Mouse (Mus musculus): ENCODE results near the gene Clgn. TPM values are rescaled to one million over a fixed set of nuclear protein-coding genes. Genes with fewer than 3 reads are reported as not detected.
A peak's percentile ranks its signal among the peaks of the same experiment; 100 is the strongest.

Gene Clgn
- not detected for total RNA-seq (2021)
- long read RNA-seq, experiment 1, result 0 reads
- long read RNA-seq, experiment 2, result 0 reads

DNA sequence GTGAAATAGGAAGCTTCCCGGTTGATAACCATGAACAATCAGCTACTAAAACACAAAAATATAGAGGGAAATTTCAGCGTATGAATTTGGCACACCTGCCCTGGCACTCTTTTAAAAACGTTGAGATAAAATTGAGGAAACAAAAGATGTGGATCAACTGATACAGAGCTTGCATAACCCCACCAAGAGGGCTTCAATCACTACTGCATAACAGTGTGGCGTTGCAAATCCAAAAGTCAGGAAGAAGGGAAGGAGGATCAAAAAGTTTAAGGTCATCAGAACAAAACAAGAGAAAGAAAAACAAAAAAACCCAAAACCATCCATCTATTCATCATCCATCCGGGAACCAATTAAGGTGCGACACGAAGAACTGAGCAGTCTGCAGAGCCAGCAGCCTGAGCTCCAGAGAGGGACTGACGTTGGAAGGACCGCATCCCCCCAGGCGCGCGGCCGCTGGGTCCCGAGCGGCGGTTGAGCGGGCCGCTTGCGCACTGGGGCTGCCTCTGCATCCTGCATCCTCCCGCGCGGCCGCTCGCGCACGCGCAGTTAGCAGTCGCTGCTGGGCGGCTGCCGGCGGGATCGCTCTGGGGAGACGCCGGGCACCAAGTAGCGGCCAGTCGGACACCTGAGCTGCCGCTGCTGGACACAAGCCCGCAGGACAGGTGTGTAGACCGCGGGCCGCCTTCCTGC lies at the start of gene Clgn:
Gene Clgn (plus strand): TSS at position 552 of the 690 bp plus-strand sequence.
- DNase-seq, result no peak

DNA sequence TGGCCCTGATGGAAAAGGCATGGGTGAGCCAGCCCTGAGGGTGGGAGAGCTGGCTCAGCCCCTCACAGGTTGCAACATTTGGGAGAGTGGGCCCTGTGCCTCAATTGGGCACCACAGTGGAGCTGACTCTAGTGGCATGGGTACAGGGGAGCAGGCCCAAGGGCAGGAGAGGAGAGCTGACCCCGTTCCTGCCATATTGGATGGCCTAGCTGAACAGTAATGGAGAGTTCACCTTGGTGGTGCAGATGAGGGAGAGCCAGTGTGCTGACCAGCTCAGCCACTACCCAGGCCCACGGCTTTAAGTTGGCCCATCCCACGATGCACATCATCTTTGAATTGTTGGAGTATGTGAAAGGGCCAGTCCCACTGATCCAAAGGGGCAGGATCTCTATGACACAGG lies 47.6 kb upstream of the Clgn start:
- DNase-seq, result no peak

DNA sequence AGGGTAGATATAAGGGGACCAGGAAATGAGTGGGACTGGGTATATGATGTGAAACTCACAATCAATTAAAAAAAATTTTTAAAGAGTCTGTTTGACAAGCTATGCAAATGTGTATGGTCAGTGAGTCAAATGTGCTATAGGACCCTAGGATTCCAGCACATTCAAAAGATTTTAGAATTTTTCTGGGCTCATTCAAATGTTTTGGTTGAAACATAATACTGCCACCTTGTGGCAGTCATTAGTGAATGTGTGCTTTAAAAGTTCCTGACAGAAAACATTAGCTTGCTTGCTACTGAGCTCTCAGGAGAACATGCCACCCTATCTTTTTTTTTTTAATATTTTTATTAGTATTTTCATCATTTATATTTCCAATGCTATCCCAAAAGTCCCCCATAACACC lies 47.0 kb upstream of the Clgn start:
- DNase-seq, result no peak

DNA sequence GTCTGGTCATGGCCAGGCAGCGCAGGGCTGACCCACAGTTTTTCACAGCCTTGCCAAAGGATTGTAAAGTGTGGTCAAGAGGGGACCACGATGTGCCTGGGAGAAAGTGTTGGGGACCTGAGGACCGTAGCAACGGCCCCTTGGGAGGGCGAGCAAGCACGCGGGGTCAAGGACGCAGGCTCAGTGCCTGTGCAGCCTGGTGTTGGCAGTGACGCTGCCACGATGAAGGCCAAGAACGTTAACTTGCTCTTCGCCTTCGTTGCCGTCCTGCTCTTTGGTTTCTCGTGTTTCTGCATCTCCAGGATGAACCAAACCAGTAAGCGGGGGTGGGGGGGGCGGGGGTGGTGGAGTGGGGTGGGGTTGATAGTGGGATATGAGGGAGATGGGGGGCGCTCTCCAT lies 41.4 kb upstream of the Clgn start, which contains the start of gene Mgat4d:
Gene Mgat4d (plus strand): TSS at position 209 of the 400 bp plus-strand sequence.
- DNase-seq, result no peak

DNA sequence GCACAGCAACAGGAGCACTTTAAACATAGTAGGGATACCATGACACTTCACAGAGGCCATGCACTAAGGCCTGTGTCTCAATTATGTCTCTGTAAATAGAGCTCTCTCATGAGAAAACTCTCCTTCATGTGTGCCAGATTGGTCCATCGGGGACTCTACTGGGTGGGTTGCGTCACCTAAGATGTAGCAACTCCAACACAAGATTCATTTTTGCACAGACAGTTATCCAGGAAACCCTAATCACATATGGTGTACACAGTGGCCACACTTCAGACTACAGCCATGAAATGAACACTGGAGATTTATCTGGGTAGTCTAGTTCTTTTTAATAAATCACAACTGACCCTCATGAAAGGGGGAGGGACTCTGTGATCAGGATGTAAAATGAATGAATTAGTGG lies 38.4 kb upstream of the Clgn start:
- no peak for DNase-seq

DNA sequence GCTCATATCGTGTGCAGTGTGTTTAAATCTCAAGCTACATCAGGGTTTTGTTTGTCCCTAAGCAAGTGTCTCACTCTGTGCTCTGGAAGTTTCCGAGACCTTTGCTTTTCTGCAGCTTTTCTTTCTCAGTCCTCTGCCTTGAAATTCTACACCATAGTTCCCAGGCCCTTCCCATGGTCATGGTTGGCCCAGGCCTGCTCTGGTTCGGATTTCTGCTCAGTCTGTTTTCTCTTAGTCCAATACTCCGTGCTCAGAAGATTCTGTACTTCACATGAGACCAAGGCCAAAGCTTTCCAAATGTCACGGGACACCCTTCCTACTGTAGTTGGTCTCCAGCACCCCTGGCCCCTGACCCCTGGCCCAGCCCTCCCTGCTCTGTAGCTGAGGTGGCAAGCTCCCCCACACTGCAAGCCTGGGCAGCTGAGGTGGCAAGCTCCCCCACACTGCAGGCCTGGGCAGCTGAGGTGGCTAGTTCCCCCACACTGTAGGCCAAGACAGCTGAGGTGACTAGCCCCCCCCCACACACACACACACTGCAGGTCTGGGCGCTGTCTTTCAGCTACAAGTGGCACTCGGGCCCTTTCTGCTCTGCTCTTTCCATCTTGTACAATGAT lies 26.4 kb upstream of the Clgn start:
- peak; percentile 31 for DNase-seq

DNA sequence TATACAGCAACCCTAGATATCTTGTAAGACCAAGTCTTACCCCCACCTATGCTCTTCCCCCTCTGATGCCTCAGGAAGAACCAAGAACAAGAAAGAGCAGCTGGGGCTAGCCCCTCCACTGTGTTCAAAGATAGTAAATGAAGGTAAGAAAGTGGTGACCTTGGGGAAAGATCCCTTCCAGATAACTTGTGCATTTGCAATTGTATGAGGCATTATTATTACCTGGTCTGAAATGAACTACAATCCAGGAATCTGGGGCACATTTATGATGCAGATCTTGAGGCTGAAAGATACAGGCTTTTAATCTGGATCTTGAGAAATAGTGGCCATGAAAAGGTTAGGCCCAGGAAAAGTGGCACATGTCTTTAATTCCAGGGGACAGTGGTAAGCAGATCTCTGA lies 12.4 kb upstream of the Clgn start:
- no peak for DNase-seq

DNA sequence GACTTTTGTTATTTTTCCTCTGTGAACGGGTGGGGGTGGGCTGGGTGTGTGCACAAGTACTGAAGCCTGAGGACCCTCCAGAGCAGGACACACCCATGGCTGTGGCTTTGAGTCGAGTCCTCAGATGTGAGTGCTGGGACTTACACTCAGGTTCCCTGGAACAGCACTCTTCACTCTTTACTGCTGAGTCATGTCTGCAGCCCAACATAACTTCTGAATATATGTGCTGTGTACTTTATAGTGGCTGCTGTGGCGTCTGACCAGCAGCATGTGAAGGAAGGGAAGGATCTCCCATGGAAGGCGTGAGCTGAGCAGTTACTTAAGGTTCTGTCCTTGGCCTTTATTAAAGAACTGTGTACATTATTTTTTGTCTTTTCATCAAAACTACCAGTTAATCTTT lies 9.5 kb upstream of the Clgn start:
- no peak for DNase-seq

DNA sequence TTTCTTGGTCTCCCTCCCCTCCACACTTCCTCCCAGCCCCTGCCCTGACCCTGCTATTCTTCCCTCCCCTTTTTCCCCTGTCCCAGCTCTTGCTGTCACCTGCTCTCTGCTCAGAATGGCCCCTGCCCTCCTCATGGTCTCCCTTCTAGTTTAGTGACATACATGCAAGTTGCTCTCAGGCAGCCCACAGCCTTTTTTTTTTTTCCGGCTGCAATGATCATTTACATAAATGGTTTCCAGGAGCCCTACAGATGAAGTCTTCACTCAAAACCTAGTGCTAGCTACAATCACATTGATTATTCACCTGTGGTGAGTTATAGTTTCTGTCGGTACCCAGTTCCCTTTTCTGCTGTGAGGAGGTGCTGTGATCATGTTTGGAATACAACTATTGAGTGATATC lies 8.7 kb upstream of the Clgn start:
- no peak for DNase-seq

DNA sequence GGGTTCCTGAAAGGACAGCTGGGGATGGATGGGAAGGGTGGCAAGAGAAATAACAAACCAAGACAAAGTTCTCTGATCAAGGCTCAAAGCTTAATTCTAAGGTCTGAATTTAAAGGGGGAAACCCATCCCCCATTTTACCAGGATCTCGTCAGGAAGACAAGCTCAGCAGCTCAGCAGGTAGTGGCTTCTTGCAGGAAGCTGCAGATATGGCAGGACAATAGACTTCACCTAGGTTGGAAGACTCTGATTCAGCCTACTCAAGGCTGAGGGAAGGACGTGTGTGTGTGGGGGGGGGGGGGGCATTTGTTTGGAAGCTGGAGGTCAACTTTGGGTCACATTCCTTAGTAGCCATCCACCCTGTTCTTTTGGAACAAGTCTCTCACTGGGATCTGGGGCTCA lies 6.8 kb upstream of the Clgn start:
- DNase-seq, result no peak

DNA sequence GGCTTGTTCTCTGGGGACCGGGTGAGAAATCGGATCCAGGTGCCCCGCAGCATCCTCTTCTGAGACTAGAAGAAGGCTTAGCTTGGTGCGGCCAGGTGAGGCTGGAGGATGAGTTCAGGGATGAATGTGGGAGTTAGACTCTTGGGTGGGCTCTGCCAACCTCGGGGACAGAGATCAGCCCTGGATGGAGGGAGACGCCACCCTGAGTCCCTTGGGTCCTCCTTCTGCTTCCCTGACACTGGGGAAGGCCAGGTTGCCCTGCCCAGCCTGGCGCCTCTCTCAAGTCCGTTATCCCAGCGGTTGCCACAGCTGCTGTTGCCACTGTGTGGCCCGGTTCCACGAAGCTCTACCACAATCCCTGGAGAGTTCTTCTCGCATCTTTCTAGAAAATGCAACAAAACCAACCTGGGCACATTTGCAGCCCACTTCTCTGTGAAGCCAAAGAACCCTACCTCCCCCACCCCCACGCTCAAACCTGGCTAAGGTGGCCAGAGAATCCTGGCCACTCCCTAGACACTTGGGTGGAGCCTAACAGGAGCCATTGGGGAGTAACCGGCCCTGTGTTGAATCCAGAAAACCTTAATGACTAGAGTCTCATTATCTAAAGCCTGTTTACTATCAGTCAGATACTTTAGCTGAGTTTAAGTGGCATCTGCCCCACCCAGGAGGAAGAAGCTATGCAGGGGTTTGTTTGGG lies 487 bp downstream of the Clgn start:
- no peak for DNase-seq

DNA sequence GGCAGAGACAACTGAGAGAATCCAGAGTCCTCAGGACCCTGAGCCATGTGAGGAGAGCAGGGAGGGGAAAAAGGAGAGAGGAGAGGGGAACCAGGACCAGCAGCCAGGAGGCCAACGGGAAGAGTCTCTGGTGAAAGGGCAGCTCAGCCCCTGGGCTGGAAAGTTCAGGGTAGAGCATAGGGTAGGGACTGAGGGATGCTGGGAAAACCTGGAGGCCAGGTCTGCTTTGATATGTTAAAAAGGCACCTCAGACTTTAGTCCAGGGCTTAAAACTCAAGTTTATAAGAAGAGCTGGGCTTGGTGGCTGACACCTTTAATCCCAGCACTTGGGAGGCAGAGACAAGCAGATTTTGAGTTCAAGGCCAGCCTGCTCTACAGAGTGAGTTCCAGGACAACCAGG lies 2.9 kb downstream of the Clgn start:
- no peak for DNase-seq

DNA sequence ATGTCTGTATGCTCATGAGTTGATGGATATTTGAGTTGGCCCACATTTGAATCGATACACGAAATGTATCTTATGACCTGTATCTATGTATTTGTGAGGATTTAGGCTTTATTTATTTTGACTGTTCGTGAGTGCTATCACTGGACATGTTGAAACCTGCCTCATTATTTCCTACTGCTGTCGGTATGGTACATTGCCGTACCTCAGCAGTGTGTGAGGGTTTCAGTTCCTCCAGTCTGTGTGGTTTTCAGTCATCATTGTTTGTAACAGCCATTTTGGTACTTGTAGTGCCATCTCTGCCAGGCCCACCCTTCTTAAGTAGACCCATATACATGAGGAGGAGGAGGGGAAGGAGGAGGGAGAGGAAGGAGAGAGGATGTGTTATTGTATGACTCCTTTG lies 4.7 kb downstream of the Clgn start:
- DNase-seq, result no peak

DNA sequence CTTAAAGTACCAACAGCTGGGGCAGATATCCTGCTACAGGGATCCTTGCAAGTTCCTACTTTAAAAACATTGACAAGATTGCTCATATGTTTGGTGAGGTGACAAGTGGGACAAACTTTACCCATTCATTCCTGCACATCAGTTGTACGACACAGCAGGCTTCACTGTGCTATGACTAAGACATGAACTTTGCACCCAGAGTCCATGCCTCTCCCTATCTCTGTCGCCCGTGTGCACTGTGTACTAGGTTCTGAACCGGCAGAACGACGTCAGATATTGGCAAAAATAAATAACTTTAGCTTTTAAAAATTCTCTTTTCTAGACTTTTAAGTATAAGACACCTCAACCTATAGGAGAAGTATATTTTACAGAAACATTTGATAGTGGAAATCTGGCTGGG lies 7.0 kb downstream of the Clgn start:
- DNase-seq, result no peak

DNA sequence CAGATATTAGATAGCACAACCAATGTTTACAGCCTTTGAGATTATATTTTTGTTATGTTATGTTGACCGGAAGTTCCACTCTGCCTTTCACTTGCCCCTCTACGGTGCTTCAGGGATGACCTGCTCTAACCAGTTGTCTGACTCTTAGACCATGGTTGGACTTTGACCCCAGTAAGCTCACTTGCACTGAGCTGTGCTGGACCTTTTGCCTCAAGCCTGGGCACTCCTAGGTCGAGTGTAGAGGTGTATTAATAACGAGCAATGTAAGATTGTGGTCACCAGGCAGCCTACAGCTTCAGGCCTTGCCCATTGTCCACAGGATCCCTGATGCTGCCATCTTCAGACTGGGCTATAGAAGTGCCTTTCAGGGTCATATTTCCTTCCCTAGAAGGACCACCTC lies 8.1 kb downstream of the Clgn start:
- no peak for DNase-seq

DNA sequence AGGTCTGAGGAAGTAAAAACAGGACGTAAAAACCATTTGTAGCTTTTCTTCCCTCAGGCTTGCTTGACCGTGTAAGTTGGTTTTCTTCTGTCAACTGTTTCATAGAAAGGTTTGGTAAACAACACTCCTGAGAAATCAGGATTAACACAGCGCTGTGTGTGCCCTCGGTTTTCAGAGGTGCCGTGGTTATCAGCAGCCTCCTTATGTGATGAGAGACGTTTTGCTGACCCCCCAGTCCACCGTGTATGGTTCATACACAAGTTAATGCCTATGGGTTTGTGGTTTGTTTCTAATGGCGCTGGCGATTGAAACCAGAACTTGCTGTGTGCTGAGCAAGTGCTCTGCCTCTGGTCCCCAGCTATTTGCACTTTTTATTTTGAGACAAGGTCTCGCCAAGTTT lies 15.9 kb downstream of the Clgn start:
- no peak for DNase-seq

DNA sequence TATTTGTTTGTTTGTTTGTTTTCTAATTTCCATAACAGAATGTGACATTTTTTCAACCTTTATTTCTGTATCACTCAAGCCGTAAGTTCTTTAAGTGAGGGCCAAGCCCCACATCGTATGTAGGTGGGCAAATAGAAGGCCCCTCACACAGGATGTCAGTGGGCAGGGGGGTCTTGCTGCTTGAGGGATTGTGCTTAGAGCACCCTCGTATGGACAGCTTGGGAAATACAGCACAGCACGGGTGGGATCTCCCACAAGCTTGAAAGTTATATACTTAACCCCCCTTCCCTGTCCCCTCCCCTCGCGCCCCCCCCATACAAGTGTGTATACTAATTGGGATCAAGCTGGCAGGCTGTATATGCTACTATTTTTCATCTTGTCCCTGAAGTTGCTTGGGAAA lies 17.2 kb downstream of the Clgn start:
- no peak for DNase-seq

DNA sequence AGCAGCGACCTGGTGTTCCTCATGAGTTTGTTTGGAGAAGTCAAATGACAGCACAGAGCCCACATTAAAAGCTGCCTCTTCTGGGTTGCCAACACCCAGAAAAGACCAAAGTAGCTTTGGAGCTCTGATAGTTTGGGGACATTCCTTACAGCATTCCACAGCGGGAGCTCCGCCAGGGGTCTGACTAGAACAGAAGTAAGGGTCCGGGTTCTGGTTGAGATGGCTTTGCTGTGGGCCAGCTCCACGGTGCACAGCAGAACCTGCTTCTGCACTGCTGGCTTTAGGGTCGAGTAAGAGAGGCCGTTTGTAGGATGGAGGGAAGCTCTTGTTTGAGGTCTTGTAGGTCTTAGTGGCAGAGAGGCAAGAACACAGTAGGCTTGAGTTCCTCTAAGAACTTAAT lies 18.8 kb downstream of the Clgn start:
- DNase-seq, result no peak

DNA sequence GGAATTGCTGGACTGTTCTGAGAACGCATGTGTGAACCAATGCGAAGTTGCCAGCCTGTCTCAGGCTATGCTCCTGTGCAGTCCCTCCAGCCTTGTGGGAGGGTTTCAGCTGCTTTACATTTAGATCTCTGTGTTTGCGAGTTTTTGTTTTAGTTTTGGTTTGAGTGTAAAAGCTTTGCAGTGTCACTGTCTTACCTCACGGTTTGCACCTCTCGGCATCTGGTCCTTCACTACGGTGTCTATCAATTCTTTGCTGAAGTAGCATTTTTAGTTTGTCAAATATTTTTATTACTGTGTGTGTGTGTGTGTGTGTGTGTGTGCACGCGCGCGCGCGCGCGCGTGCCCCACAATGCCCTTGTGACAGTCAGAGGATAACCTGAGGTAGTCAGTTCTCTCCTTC lies 27.2 kb downstream of the Clgn start:
- no peak for DNase-seq

DNA sequence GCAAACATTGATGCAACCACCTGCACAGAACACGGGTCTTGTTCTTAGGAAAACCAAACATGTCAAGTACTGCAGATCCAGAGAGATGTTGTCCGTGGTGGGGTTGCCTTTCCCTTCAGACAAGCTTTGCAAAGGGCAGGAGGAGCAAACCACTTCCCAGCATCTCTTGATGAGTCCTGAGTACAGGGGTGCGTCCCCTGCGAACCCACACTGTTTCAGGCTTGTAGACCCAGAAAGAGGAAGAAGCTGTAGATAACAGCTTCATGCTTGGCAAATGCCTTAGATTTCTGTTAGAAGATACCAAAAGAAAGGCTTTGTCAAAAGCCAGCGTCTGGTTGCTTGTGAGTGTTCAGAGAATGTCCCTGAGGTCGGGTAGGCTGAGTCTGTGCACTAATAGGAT lies 28.3 kb downstream of the Clgn start:
- no peak for DNase-seq

DNA sequence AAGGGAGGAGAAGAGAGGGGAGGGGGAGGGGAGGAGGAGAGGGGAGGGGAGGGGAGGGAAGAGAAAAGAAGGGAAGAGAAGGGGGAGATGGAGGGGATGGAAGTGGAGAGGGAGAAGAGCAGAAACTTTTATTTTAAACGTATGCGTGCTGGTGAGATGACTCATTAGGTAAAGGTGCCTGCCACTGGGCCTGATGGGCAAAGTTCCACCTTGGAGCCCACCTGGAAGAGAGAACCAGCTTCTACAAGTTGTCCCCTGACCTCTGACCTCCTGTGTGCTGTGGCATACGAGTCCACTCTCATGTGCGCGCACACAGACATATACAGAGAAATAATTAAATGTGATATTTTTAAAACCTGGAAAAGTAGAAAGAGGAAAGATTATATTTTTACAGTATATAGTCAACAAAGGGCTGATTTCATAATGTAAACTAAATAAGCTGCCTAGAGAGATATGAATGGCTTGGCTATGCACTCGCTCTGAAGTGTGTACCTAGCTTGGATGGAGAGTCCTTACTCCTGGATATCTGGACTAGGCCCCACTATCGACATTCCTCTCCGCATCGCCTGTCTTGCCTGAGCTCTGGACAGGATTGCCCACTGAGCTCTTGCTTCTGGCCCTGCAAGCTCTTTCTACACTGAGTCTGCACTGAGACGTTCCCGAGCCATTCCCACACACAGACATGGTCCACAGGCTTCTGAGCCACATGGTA lies 29.3 kb downstream of the Clgn start:
- DNase-seq, result no peak

DNA sequence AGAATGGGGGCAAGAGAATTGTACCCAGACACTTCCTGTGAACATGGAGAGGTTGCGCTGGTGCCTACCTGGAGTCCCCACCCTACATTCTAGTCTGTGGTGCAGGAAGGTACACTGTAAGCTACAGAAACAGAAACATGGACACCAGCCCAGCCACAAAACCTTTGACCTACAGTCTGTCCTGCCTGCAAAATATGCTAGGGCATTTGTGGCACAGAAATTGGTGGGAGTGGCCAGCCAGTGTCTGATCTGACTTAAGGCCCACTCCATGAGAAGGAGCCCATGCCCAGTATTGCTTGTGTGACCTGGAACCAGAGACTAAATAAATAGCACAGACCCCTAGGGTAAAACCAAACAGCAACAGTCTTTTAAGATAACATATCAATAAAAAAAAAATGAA lies 31.7 kb downstream of the Clgn start:
- DNase-seq, result no peak

All from gastrocnemius, postnatal 25 days (tissue).